Mouse (Mus musculus): ENCODE results near the gene Tom1l1. TPM values are rescaled to one million over a fixed set of nuclear protein-coding genes. Genes with fewer than 3 reads are reported as not detected.

Gene Tom1l1
- polyA plus RNA-seq, 1 experiment from 2014 or later, result 36.5 TPM

GRCm38 (mm10) chr11:90666144-90666757 is 21.9 kb downstream of the Tom1l1 start:
- 41% methylated on average over 3 of the region's 3 CpGs for WGBS
- no peaks in the 10 kb centered on the region for H3K9me3 ChIP-seq (ENCODE audit: control insufficient read depth, low read length)
- H3K4me3 ChIP-seq (ENCODE audit: low read depth, low read length), result no peak overlapping the region
- ATAC-seq (ENCODE audit: low FRiP score, low TSS enrichment) (peak; percentile 88), DNase-seq (ENCODE audit: low spot score) (peak; percentile 31)
- TF ChIP-seq CTCF (IDR thresholded peaks at IDR 0.05; ENCODE audit: low read depth), result no peak
- TF ChIP-seq EP300 (optimal IDR thresholded peaks at IDR 0.05), result no peak
- no peak overlapping the region for H3K4me2 ChIP-seq (replicated peaks; ENCODE audit: low read depth)
- H3K27ac ChIP-seq (replicated peaks), result peak overlapping the region; percentile 76
- H3K36me3 ChIP-seq (ENCODE audit: control insufficient read depth, insufficient read depth, low read length), result no peaks in the 10 kb centered on the region
- no peaks in the 10 kb centered on the region for H3K27me3 ChIP-seq (ENCODE audit: control insufficient read depth, insufficient read depth, low read length)
- H3K4me1 ChIP-seq (replicated peaks; ENCODE audit: control insufficient read depth, insufficient read depth), result peaks cover 11% of the 10 kb centered on the region; the same call in 1 of the 2 replicates
- no peak overlapping the region for H3K9ac ChIP-seq (ENCODE audit: low read length)

- Histone ChIP-seq H3K27me3 (ENCODE audit: control insufficient read depth, insufficient read depth, low read length) (no peaks in the 10 kb centered on the region), H3K4me3 (ENCODE audit: low read depth, low read length) (no peak overlapping the region), H3K4me2 (replicated peaks; ENCODE audit: low read depth) (peak overlapping the region; percentile 40), H3K36me3 (ENCODE audit: control insufficient read depth, insufficient read depth, low read length) (0 out of 2 replicates have a peak, but pooled peaks cover 5% of the 10 kb centered on the region), H3K9me3 (ENCODE audit: control insufficient read depth, low read length) (no peaks in the 10 kb centered on the region), H3K27ac (replicated peaks) (peak overlapping the region; percentile 75), H3K4me1 (replicated peaks; ENCODE audit: control insufficient read depth, insufficient read depth) (peaks cover 11% of the 10 kb centered on the region; the same call in 1 of the 2 replicates), H3K9ac (ENCODE audit: low read length) (no peak overlapping the region)
- peak; percentile 47 for DNase-seq (ENCODE audit: low spot score)
- WGBS, result 14% methylated on average over 6 of the region's 6 CpGs
- no peak for TF ChIP-seq CTCF (IDR thresholded peaks at IDR 0.05; ENCODE audit: low read depth)
- no peak for TF ChIP-seq EP300 (optimal IDR thresholded peaks at IDR 0.05)
- ATAC-seq (ENCODE audit: low FRiP score, low TSS enrichment), result no peak
Measured at GRCm38 (mm10) chr11:90665161-90665560, 23.0 kb downstream of the Tom1l1 start.

- no peak for DNase-seq (ENCODE audit: low spot score)
- Histone ChIP-seq H3K27ac (replicated peaks) (peak overlapping the region; percentile 75), H3K36me3 (ENCODE audit: control insufficient read depth, insufficient read depth, low read length) (0 out of 2 replicates have a peak, but pooled peaks cover 5% of the 10 kb centered on the region), H3K4me1 (replicated peaks; ENCODE audit: control insufficient read depth, insufficient read depth) (peaks cover 11% of the 10 kb centered on the region; the same call in 1 of the 2 replicates), H3K9ac (ENCODE audit: low read length) (0 out of 2 replicates have a peak overlapping the region, but pooled peaks have one; percentile 8), H3K27me3 (ENCODE audit: control insufficient read depth, insufficient read depth, low read length) (no peaks in the 10 kb centered on the region), H3K4me2 (replicated peaks; ENCODE audit: low read depth) (peak overlapping the region; percentile 40; the same call in 1 of the 2 replicates), H3K4me3 (ENCODE audit: low read depth, low read length) (no peak overlapping the region), H3K9me3 (ENCODE audit: control insufficient read depth, low read length) (no peaks in the 10 kb centered on the region)
- no peak; the same call in 1 of the 2 replicates for ATAC-seq (ENCODE audit: low FRiP score, low TSS enrichment)
- WGBS, result 8% methylated on average over 8 of the region's 8 CpGs
- TF ChIP-seq CTCF (IDR thresholded peaks at IDR 0.05; ENCODE audit: low read depth) (no peak), EP300 (optimal IDR thresholded peaks at IDR 0.05) (no peak)
Measured at GRCm38 (mm10) chr11:90664345-90664986, 23.7 kb downstream of the Tom1l1 start.

- no peak for TF ChIP-seq EP300 (optimal IDR thresholded peaks at IDR 0.05)
- no peak for TF ChIP-seq CTCF (IDR thresholded peaks at IDR 0.05; ENCODE audit: low read depth)
- 57% methylated on average over 5 of the region's 5 CpGs for WGBS
- Histone ChIP-seq H3K27ac (replicated peaks) (peak overlapping the region; percentile 75; the same call in 1 of the 2 replicates), H3K36me3 (ENCODE audit: control insufficient read depth, insufficient read depth, low read length) (0 out of 2 replicates have a peak, but pooled peaks cover 5% of the 10 kb centered on the region), H3K4me3 (ENCODE audit: low read depth, low read length) (no peak overlapping the region), H3K4me1 (replicated peaks; ENCODE audit: control insufficient read depth, insufficient read depth) (peaks cover 11% of the 10 kb centered on the region; the same call in 1 of the 2 replicates), H3K27me3 (ENCODE audit: control insufficient read depth, insufficient read depth, low read length) (no peaks in the 10 kb centered on the region), H3K9ac (ENCODE audit: low read length) (no peak overlapping the region), H3K9me3 (ENCODE audit: control insufficient read depth, low read length) (no peaks in the 10 kb centered on the region), H3K4me2 (replicated peaks; ENCODE audit: low read depth) (no peak overlapping the region)
- ATAC-seq (ENCODE audit: low FRiP score, low TSS enrichment) (no peak), DNase-seq (ENCODE audit: low spot score) (no peak)
Measured at GRCm38 (mm10) chr11:90663618-90664297, 24.4 kb downstream of the Tom1l1 start.

- peak overlapping the region; percentile 45; the same call in 1 of the 2 replicates for H3K27ac ChIP-seq (replicated peaks)
- H3K9ac ChIP-seq (ENCODE audit: low read length), result no peak overlapping the region
- no peak for TF ChIP-seq EP300 (optimal IDR thresholded peaks at IDR 0.05)
- no peak for TF ChIP-seq CTCF (IDR thresholded peaks at IDR 0.05; ENCODE audit: low read depth)
- no peak overlapping the region for H3K4me2 ChIP-seq (replicated peaks; ENCODE audit: low read depth)
- WGBS, result 56% methylated on average over 3 of the region's 3 CpGs
- no peaks in the 10 kb centered on the region for H3K27me3 ChIP-seq (ENCODE audit: control insufficient read depth, insufficient read depth, low read length)
- peaks cover 11% of the 10 kb centered on the region; the same call in 1 of the 2 replicates for H3K4me1 ChIP-seq (replicated peaks; ENCODE audit: control insufficient read depth, insufficient read depth)
- DNase-seq (ENCODE audit: low spot score) (peak; percentile 46), ATAC-seq (ENCODE audit: low FRiP score, low TSS enrichment) (peak; percentile 81)
- 0 out of 2 replicates have a peak, but pooled peaks cover 5% of the 10 kb centered on the region for H3K36me3 ChIP-seq (ENCODE audit: control insufficient read depth, insufficient read depth, low read length)
- H3K4me3 ChIP-seq (ENCODE audit: low read depth, low read length), result no peak overlapping the region
- no peaks in the 10 kb centered on the region for H3K9me3 ChIP-seq (ENCODE audit: control insufficient read depth, low read length)
Measured at GRCm38 (mm10) chr11:90663052-90663451, 25.1 kb downstream of the Tom1l1 start.
